Mouse (Mus musculus): ENCODE measurements around the gene Tyw1. TPM values are rescaled to one million over a fixed set of nuclear protein-coding genes. Genes with fewer than 3 reads are reported as not detected.

The Tyw1 gene
- total and polyA plus RNA-seq, 3 experiments, result 34.7 to 46.5 (median 37.1) TPM

- Histone ChIP-seq H3K36me3 (replicated peaks in 1 of 2; ENCODE audit: control insufficient read depth in 1 of 2, insufficient read depth in 1 of 2, low read length in 1 of 2) (peaks cover 10 to 26% of the 10 kb centered on the region in 2 experiments), H3K9me3 (replicated peaks; ENCODE audit: low read length) (no peaks in the 10 kb centered on the region), H3K27ac (ENCODE audit: insufficient read depth, low read depth) (no peak overlapping the region), H3K9ac (ENCODE audit: insufficient read depth, low read depth) (peak overlapping the region; percentile 88), H3K27me3 (replicated peaks) (no peaks in the 10 kb centered on the region), H3K4me1 (ENCODE audit: control insufficient read depth in 1 of 2, insufficient read depth in 2 of 2) (peaks cover 6 to 34% of the 10 kb centered on the region in 2 experiments), H3K79me2 (replicated peaks; ENCODE audit: control insufficient read depth, extremely low read depth, insufficient read depth, poor library complexity, severe bottlenecking) (peaks cover 46% of the 10 kb centered on the region), H3K4me2 (ENCODE audit: insufficient read depth, low read depth, poor library complexity, severe bottlenecking) (peak overlapping the region; percentile 69), H3K4me3 (replicated peaks in 1 of 3; ENCODE audit: low read depth in 2 of 3, low read length in 2 of 3, poor library complexity in 1 of 3) (peak overlapping the region; percentile 78 to 99 (median 99))
- TF ChIP-seq SMC3 (IDR thresholded peaks at IDR 0.05; ENCODE audit: low read depth, low read length), result no peak
- no peak for TF ChIP-seq EP300 (IDR thresholded peaks at IDR 0.05; ENCODE audit: low read length)
- TF ChIP-seq USF1 (IDR thresholded peaks at IDR 0.05; ENCODE audit: low read depth, low read length), result no peak
- no peak for TF ChIP-seq E2F4 (IDR thresholded peaks at IDR 0.05; ENCODE audit: insufficient replicate concordance, low read depth, low read length)
- TF ChIP-seq MAX (IDR thresholded peaks at IDR 0.05; ENCODE audit: low read length), result no peak
- TF ChIP-seq PAX5 (IDR thresholded peaks at IDR 0.05; ENCODE audit: low read length), result no peak
- no peak for TF ChIP-seq NELFE (IDR thresholded peaks at IDR 0.05; ENCODE audit: low read depth, low read length)
- in situ Hi-C loops (cut with MboI; ENCODE audit: low pct_ligation_motif_present, low pct_unique_long_range_greater_than_20kb, low sequenced_read_pairs), result no loop called here
- dilution Hi-C loops (cut with MboI; ENCODE audit: extremely low pct_ligation_motif_present, extremely low pct_unique_long_range_greater_than_20kb, low sequenced_read_pairs), result no loop called here
- DNase-seq (ENCODE audit: extremely low read depth), result peak; percentile 30
Measured at GRCm38 (mm10) chr5:130221760-130222145, 33.7 kb upstream of the Tyw1 start.

GRCm38 (mm10) chr5:130222146-130223004 lies 33.0 kb upstream of the Tyw1 start:
- dilution Hi-C loops (cut with MboI; ENCODE audit: extremely low pct_ligation_motif_present, extremely low pct_unique_long_range_greater_than_20kb, low sequenced_read_pairs) (no loop called here), in situ Hi-C loops (cut with MboI; ENCODE audit: low pct_ligation_motif_present, low pct_unique_long_range_greater_than_20kb, low sequenced_read_pairs) (no loop called here)
- peak overlapping the region; percentile 78 to 99 (median 99) for H3K4me3 ChIP-seq (replicated peaks in 1 of 3; ENCODE audit: low read depth in 2 of 3, low read length in 2 of 3, poor library complexity in 1 of 3)
- H3K4me1 ChIP-seq (ENCODE audit: control insufficient read depth in 1 of 2, insufficient read depth in 2 of 2), result peaks cover 6 to 37% of the 10 kb centered on the region in 2 experiments
- H3K27ac ChIP-seq (ENCODE audit: insufficient read depth, low read depth), result peak overlapping the region; percentile 55
- H3K9ac ChIP-seq (ENCODE audit: insufficient read depth, low read depth), result peak overlapping the region; percentile 95
- peaks cover 51% of the 10 kb centered on the region for H3K79me2 ChIP-seq (replicated peaks; ENCODE audit: control insufficient read depth, extremely low read depth, insufficient read depth, poor library complexity, severe bottlenecking)
- no peaks in the 10 kb centered on the region for H3K9me3 ChIP-seq (replicated peaks; ENCODE audit: low read length)
- no peaks in the 10 kb centered on the region for H3K27me3 ChIP-seq (replicated peaks)
- peaks cover 13 to 30% of the 10 kb centered on the region in 2 experiments for H3K36me3 ChIP-seq (replicated peaks in 1 of 2; ENCODE audit: control insufficient read depth in 1 of 2, insufficient read depth in 1 of 2, low read length in 1 of 2)
- DNase-seq (ENCODE audit: extremely low read depth), result peak; percentile 80
- H3K4me2 ChIP-seq (ENCODE audit: insufficient read depth, low read depth, poor library complexity, severe bottlenecking), result peak overlapping the region; percentile 69
- TF ChIP-seq SIN3A (IDR thresholded peaks at IDR 0.05; ENCODE audit: low read length), result peak; percentile 96
- peak; percentile 97 for TF ChIP-seq ELF1 (IDR thresholded peaks at IDR 0.05; ENCODE audit: low read depth, low read length)
- TF ChIP-seq MAX (IDR thresholded peaks at IDR 0.05; ENCODE audit: low read length), result peak; percentile 87
- TF ChIP-seq TBP (conservative IDR thresholded peaks at IDR 0.05; ENCODE audit: low read depth, low read length), result no peak
- TF ChIP-seq HCFC1 (IDR thresholded peaks at IDR 0.05; ENCODE audit: low read depth, low read length), result peak; percentile 96
- TF ChIP-seq POLR2AphosphoS2 (IDR thresholded peaks at IDR 0.05; ENCODE audit: low read depth, low read length), result peak; percentile 77; the same call in 1 of the 2 replicates
- peak; percentile 48; the same call in 1 of the 2 replicates for TF ChIP-seq GABPA (IDR thresholded peaks at IDR 0.05; ENCODE audit: insufficient replicate concordance, low read depth, low read length)
- TF ChIP-seq POLR2A (IDR thresholded peaks at IDR 0.05; ENCODE audit: low read depth, low read length), result peak; percentile 76; the same call in 1 of the 2 replicates
- TF ChIP-seq TCF12 (IDR thresholded peaks at IDR 0.05; ENCODE audit: low read depth, low read length), result peak; percentile 90
- no peak for TF ChIP-seq ZC3H11A (IDR thresholded peaks at IDR 0.05; ENCODE audit: low read depth, low read length)
- TF ChIP-seq ZNF384 (IDR thresholded peaks at IDR 0.05; ENCODE audit: low read depth, low read length), result peak; percentile 15; the same call in 1 of the 2 replicates
- TF ChIP-seq RAD21 (IDR thresholded peaks at IDR 0.05; ENCODE audit: low read depth, low read length), result no peak
- TF ChIP-seq CTCF (conservative IDR thresholded peaks at IDR 0.05 in 1 of 2, IDR thresholded peaks at IDR 0.05 in 1 of 2; ENCODE audit: low read depth in 2 of 2, low read length in 2 of 2), result peak; percentile 59
- TF ChIP-seq RCOR1 (conservative IDR thresholded peaks at IDR 0.05; ENCODE audit: low read depth, low read length), result 0 out of 2 replicates have a peak, but pooled peaks have one; percentile 13
- TF ChIP-seq PAX5 (IDR thresholded peaks at IDR 0.05; ENCODE audit: low read length), result no peak
- peak; percentile 83 for TF ChIP-seq IRF4 (IDR thresholded peaks at IDR 0.05; ENCODE audit: low read depth, low read length)
- peak; percentile 87 for TF ChIP-seq ZMIZ1 (IDR thresholded peaks at IDR 0.05; ENCODE audit: low read depth, low read length)
- peak; percentile 80 for TF ChIP-seq NELFE (IDR thresholded peaks at IDR 0.05; ENCODE audit: low read depth, low read length)
- TF ChIP-seq CHD2 (IDR thresholded peaks at IDR 0.05; ENCODE audit: low read length), result peak; percentile 96
- TF ChIP-seq ZKSCAN1 (IDR thresholded peaks at IDR 0.05; ENCODE audit: borderline replicate concordance, low read depth, low read length), result no peak
- peak; percentile 59 for TF ChIP-seq NRF1 (IDR thresholded peaks at IDR 0.05; ENCODE audit: low read depth, low read length)
- TF ChIP-seq MYC (IDR thresholded peaks at IDR 0.05; ENCODE audit: low read depth, low read length), result peak; percentile 83
- TF ChIP-seq MAFK (IDR thresholded peaks at IDR 0.05; ENCODE audit: insufficient replicate concordance, low read length), result peak; percentile 21; the same call in 1 of the 2 replicates
- TF ChIP-seq MAZ (IDR thresholded peaks at IDR 0.05; ENCODE audit: low read depth, low read length), result peak; percentile 100
- peak; percentile 100 for TF ChIP-seq BHLHE40 (IDR thresholded peaks at IDR 0.05; ENCODE audit: low read depth, low read length)
- no peak for TF ChIP-seq EP300 (IDR thresholded peaks at IDR 0.05; ENCODE audit: low read length)
- TF ChIP-seq JUND (conservative IDR thresholded peaks at IDR 0.05; ENCODE audit: low read depth, low read length), result peak; percentile 45; the same call in 1 of the 2 replicates
